Mouse (Mus musculus) gastrocnemius, postnatal 25 days (tissue): ENCODE measurements around the gene Tmsb10. TPM values are rescaled to one million over a fixed set of nuclear protein-coding genes. Genes with fewer than 3 reads are reported as not detected.

Experiments used
- DNase-seq: peaks from one replicate; pipeline ENCODE4 v3.0.0; 2022
- total RNA-seq, 2 experiments: library from RNA; stranded (reverse); gene quantifications; 1 replicate in 1 of 2; 2 replicates in 1 of 2; pipeline ENCODE4 v1.2.3; 2021

The Tmsb10 gene
- total RNA-seq, 2 experiments from 2014 or later: 81.7 to 136 TPM

DNA sequence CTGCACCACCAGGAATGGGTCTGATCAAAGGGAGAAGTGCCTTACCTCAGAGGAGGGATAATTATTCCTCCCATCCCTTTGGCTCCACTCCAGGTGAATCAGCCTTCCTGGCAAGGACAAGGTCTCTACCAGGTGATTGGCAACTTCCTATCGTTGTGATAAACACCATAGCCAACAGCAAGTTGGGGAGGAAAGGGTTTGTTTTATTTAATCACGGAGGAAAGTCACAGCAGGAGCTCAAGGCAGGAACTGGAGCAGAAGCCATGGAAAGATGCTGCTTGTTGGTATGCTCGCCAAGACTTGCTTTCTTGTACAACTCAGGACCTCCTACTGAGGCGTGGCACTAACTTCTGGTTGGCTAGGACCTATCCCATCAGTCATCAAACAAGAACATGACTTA lies 47.3 kb downstream of the Tmsb10 start:
- DNase-seq: no peak

Other genes starting within 250 kb of the Tmsb10 start
- 1 to 10 TPM; 4.8 to 5.8 TPM for gene Tcf7l1, start 169.5 kb downstream of the Tmsb10 start, total RNA-seq
- gene Kcmf1, start 58.8 kb downstream of the Tmsb10 start, total RNA-seq: 100 to 1,000 TPM; 128 to 136 TPM